Mouse (Mus musculus): ENCODE measurements at regions not wholly inside any gene's neighbourhood (a gene's known extent, or its start where the extent isn't known, plus 50 kb on each side); places are given as distances from the start of the nearest gene placed in this dataset.
A peak's percentile ranks its signal among the peaks of the same experiment; 100 is the strongest.

DNA sequence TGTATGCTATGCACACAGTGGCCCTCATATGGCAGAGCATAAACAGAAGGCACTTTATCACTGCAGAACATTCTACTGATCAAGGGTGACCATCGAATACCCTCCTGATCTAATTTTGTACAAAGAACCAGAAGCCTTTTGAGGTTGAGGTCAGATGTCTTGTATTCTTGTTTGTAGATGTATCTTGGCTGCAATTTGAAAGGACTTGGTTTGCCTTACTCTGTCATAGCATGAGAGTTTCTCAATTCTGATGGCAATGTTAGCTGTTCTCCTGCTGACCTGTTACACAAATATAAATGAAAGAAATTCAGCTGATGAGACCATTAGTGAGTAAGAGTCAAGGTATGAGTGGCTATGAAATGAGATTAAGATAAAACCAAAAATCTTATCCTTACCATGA, 199.1 kb upstream of the Aldoart1 start:
- no peak for DNase-seq (ENCODE audit: low spot score in 2 of 2)

DNA sequence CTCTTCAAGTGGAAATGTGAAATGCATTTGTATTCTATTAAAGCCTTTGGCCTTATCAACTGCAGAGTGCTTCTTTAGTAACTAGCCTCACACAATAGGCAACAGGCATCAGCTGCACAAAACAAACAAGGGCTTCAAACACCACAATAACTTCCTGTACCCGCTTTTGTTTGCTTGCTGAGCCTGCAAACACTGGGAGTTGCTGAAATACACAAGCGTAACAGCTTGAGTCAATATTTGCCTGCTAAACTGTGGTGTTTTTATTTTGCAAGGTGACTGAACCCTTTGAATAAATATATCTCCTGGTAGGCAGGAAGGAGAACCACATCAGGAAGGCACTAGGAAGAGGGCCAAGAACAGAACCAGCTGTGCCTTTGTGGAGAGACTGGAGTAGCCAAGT, 195.4 kb upstream of the Aldoart1 start:
- no peak for DNase-seq (ENCODE audit: low spot score in 2 of 2)

DNA sequence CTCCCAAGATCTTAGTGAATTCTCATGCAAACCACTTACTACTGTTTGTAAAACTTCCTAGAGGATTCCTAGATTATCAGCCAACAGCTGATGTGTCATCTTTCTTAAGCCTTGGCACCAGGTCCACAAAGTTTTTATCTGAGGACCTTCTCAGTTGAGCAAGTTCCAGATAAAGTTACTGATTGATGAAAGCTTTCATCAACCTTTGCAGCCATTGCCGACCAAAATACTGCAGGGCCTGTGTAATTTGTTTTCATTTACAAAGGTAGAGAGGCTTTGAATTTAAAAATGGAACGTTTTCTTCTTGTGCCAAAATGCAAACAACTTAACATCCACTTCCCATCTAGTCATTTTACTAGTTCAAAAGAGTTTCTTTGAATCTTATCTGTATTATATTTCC, 191.9 kb upstream of the Aldoart1 start:
- no peak for DNase-seq (ENCODE audit: low spot score in 2 of 2)

DNA sequence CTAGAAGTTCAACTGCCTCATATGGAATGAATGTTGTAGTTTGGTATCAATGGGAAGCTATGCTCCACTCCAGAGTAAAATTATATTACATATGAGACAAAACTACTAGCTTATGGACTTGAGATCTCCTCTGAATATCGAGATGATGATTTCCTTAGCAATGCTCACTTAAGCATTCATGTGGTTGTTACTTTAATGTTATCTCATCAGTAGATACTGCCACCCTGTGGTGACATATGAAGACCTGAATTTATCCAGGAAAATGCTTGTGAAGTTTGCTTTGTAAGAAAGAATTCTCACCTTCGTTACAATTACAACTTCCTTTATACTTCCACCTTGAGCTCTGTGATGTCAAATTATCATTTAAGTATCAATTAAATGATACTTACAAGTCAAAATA, 190.2 kb upstream of the Aldoart1 start:
- no peak for DNase-seq (ENCODE audit: low spot score in 2 of 2)

DNA sequence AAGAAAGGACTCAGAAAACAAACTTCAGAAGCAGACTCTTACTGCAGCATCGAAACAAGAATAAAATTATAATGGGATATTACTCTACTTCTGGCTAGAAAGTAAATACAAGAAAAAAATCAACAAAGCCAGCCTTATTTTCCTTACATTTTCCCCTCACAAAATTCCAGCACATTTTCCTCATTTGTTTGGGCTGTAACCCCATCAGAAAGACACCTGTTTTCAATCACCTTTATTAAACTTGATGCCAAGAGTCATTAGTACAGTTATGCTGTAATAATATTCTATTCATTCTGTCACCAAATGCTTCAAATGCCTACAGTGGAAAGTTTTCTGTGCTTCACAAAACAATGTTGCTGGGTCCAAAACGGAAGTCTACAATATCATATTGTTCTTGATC, 189.1 kb upstream of the Aldoart1 start:
- DNase-seq (ENCODE audit: low spot score in 2 of 2) = no peak

DNA sequence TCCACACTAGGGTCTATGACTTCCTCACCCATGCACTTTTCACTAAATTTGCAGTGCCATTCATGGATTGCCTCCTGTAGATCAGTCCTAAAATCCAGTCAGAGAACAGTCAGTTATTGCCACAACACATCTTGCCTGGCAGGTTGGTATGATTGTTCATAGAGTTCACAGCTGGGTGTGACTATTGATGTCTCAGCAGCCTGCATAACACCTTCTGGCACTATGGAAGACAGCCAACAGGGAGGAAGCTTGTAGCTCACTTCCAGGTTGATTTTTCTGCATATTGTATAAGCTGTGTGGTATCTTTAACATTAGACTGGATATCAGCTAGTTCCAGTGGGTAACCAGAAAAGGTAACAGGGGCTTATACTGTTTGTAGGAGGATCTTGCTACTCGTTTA, 145.3 kb upstream of the Aldoart1 start:
- DNase-seq (ENCODE audit: low spot score in 2 of 2) = no peak

GRCm38 (mm10) chr4:72996102-72996501, 143.7 kb upstream of the Aldoart1 start:
- no peak for DNase-seq (ENCODE audit: low spot score in 2 of 2)

GRCm38 (mm10) chr4:72946369-72946981, 94.0 kb upstream of the Aldoart1 start:
- DNase-seq (ENCODE audit: low spot score in 2 of 2) = peak in 1 of 2 experiments; percentile 7

DNA sequence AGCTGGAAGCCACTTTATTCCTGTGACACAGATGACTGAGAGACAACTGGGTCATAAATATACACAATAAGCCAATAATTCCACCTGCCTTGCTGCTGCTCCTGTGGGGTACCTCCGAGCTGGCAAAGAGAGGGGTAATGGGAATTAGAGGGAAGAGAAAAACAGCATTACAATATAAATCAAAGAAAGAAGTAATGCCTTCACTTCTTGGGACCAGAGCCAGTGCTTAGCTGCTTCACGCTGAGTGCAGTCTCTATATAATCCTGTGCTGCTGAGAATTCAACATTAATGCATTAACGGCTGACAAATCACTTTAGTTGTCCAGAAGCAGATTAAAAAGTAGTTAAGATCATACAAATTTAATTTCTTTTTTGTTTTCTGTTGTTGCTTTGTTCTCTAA, 71.0 kb upstream of the Aldoart1 start:
- no peak for DNase-seq (ENCODE audit: low spot score in 2 of 2)

- no peak for DNase-seq (ENCODE audit: low spot score in 2 of 2)
These were observed 62.6 kb upstream of the Aldoart1 start for GRCm38 (mm10) chr4:72914991-72915390.
